Mouse (Mus musculus): Measurements from ENCODE around the gene Pik3r6. TPM values are rescaled to one million over a fixed set of nuclear protein-coding genes. Genes with fewer than 3 reads are reported as not detected.

The Pik3r6 gene
- polyA plus RNA-seq, 1 experiment from 2014 or later, result 1.6 TPM

- ATAC-seq (ENCODE audit: low FRiP score), result no peak
- no peak overlapping the region for H3K4me2 ChIP-seq
- H3K4me3 ChIP-seq (replicated peaks), result no peak overlapping the region
- H3K9me3 ChIP-seq, result no peaks in the 10 kb centered on the region
- no peaks in the 10 kb centered on the region for H3K27me3 ChIP-seq
- no peak overlapping the region for H3K27ac ChIP-seq
- H3K36me3 ChIP-seq (replicated peaks), result no peaks in the 10 kb centered on the region
- WGBS, result 94% methylated on average over 5 of the region's 5 CpGs
- H3K9ac ChIP-seq, result no peak overlapping the region
- peaks cover 3% of the 10 kb centered on the region; the same call in 1 of the 2 replicates for H3K4me1 ChIP-seq
These were observed 17.0 kb downstream of the Pik3r6 start for GRCm38 (mm10) chr11:68519815-68520214.

GRCm38 (mm10) chr11:68520439-68520838, 17.6 kb downstream of the Pik3r6 start:
- H3K9ac ChIP-seq, result no peak overlapping the region
- no peak overlapping the region for H3K4me2 ChIP-seq
- WGBS, result 93% methylated on average over 2 of the region's 2 CpGs
- no peak for ATAC-seq (ENCODE audit: low FRiP score)
- H3K4me1 ChIP-seq, result peaks cover 3% of the 10 kb centered on the region; the same call in 1 of the 2 replicates
- H3K27me3 ChIP-seq, result no peaks in the 10 kb centered on the region
- no peaks in the 10 kb centered on the region for H3K9me3 ChIP-seq
- no peak overlapping the region for H3K4me3 ChIP-seq (replicated peaks)
- no peak overlapping the region for H3K27ac ChIP-seq
- H3K36me3 ChIP-seq (replicated peaks), result no peaks in the 10 kb centered on the region

- ATAC-seq (ENCODE audit: low FRiP score), result no peak
- H3K4me3 ChIP-seq (replicated peaks), result no peak overlapping the region
These were observed 18.5 kb downstream of the Pik3r6 start for GRCm38 (mm10) chr11:68521352-68521751.

GRCm38 (mm10) chr11:68526441-68526840, 23.6 kb downstream of the Pik3r6 start:
- Histone ChIP-seq H3K9me3 (no peaks in the 10 kb centered on the region), H3K27ac (no peak overlapping the region), H3K4me3 (replicated peaks) (no peak overlapping the region), H3K27me3 (peaks cover 10% of the 10 kb centered on the region; the same call in 1 of the 2 replicates), H3K9ac (no peak overlapping the region), H3K36me3 (replicated peaks) (no peaks in the 10 kb centered on the region), H3K4me2 (no peak overlapping the region), H3K4me1 (peaks cover 1% of the 10 kb centered on the region; the same call in 1 of the 2 replicates)
- 80% methylated on average over 4 of the region's 4 CpGs for WGBS
- no peak for ATAC-seq (ENCODE audit: low FRiP score)

More at GRCm38 (mm10) chr11:68521352-68521751, 18.5 kb downstream of the Pik3r6 start:
- Histone ChIP-seq H3K9ac (no peak overlapping the region), H3K27me3 (no peaks in the 10 kb centered on the region), H3K36me3 (replicated peaks) (no peaks in the 10 kb centered on the region), H3K4me1 (peaks cover 3% of the 10 kb centered on the region; the same call in 1 of the 2 replicates), H3K9me3 (no peaks in the 10 kb centered on the region), H3K27ac (no peak overlapping the region), H3K4me2 (no peak overlapping the region)
- 82% methylated on average over 5 of the region's 5 CpGs for WGBS

GRCm38 (mm10) chr11:68531066-68531806, 28.4 kb downstream of the Pik3r6 start:
- no peak overlapping the region for H3K27ac ChIP-seq
- H3K9me3 ChIP-seq, result no peaks in the 10 kb centered on the region
- no peak overlapping the region for H3K4me3 ChIP-seq (replicated peaks)
- no peak overlapping the region for H3K9ac ChIP-seq
- H3K36me3 ChIP-seq (replicated peaks), result no peaks in the 10 kb centered on the region
- peaks cover 10% of the 10 kb centered on the region; the same call in 1 of the 2 replicates for H3K27me3 ChIP-seq
- no peak overlapping the region for H3K4me2 ChIP-seq
- 29% methylated on average over 16 of the region's 16 CpGs for WGBS
- no peak for ATAC-seq (ENCODE audit: low FRiP score)
- H3K4me1 ChIP-seq, result no peaks in the 10 kb centered on the region

- Histone ChIP-seq H3K4me3 (replicated peaks) (no peak overlapping the region), H3K27ac (no peak overlapping the region), H3K4me2 (no peak overlapping the region), H3K27me3 (peaks cover 10% of the 10 kb centered on the region; the same call in 1 of the 2 replicates), H3K9ac (no peak overlapping the region), H3K9me3 (no peaks in the 10 kb centered on the region), H3K36me3 (replicated peaks) (no peaks in the 10 kb centered on the region), H3K4me1 (0 out of 2 replicates have a peak, but pooled peaks cover 2% of the 10 kb centered on the region)
- no peak for ATAC-seq (ENCODE audit: low FRiP score)
- WGBS, result 81% methylated on average over 11 of the region's 11 CpGs
These were observed 29.2 kb downstream of the Pik3r6 start for GRCm38 (mm10) chr11:68531941-68532535.

GRCm38 (mm10) chr11:68532773-68533172, 30.0 kb downstream of the Pik3r6 start:
- Histone ChIP-seq H3K4me3 (replicated peaks) (no peak overlapping the region), H3K4me1 (0 out of 2 replicates have a peak, but pooled peaks cover 2% of the 10 kb centered on the region), H3K27me3 (peaks cover 10% of the 10 kb centered on the region; the same call in 1 of the 2 replicates), H3K9ac (no peak overlapping the region), H3K27ac (no peak overlapping the region), H3K9me3 (no peaks in the 10 kb centered on the region), H3K4me2 (no peak overlapping the region), H3K36me3 (replicated peaks) (no peaks in the 10 kb centered on the region)
- 83% methylated on average over 5 of the region's 5 CpGs for WGBS
- ATAC-seq (ENCODE audit: low FRiP score), result no peak

- Histone ChIP-seq H3K27ac (no peak overlapping the region), H3K9me3 (no peaks in the 10 kb centered on the region), H3K27me3 (peaks cover 10% of the 10 kb centered on the region; the same call in 1 of the 2 replicates), H3K36me3 (replicated peaks) (no peaks in the 10 kb centered on the region), H3K4me3 (replicated peaks) (no peak overlapping the region), H3K4me1 (0 out of 2 replicates have a peak, but pooled peaks cover 2% of the 10 kb centered on the region), H3K9ac (no peak overlapping the region), H3K4me2 (no peak overlapping the region)
- ATAC-seq (ENCODE audit: low FRiP score), result no peak
- 86% methylated on average over 6 of the region's 6 CpGs for WGBS
These were observed 31.2 kb downstream of the Pik3r6 start for GRCm38 (mm10) chr11:68533971-68534475.

GRCm38 (mm10) chr11:68536026-68536425, 33.2 kb downstream of the Pik3r6 start:
- Histone ChIP-seq H3K9me3 (no peaks in the 10 kb centered on the region), H3K36me3 (replicated peaks) (no peaks in the 10 kb centered on the region), H3K9ac (no peak overlapping the region), H3K27me3 (peaks cover 5% of the 10 kb centered on the region; the same call in 1 of the 2 replicates), H3K4me2 (no peak overlapping the region), H3K27ac (no peak overlapping the region), H3K4me3 (replicated peaks) (no peak overlapping the region), H3K4me1 (0 out of 2 replicates have a peak, but pooled peaks cover 2% of the 10 kb centered on the region)
- 72% methylated on average over 4 of the region's 4 CpGs for WGBS
- no peak for ATAC-seq (ENCODE audit: low FRiP score)

GRCm38 (mm10) chr11:68536465-68536864, 33.6 kb downstream of the Pik3r6 start:
- 62% methylated on average over 4 of the region's 4 CpGs for WGBS
- Histone ChIP-seq H3K9me3 (no peaks in the 10 kb centered on the region), H3K9ac (no peak overlapping the region), H3K4me2 (no peak overlapping the region), H3K4me1 (0 out of 2 replicates have a peak, but pooled peaks cover 2% of the 10 kb centered on the region), H3K36me3 (replicated peaks) (no peaks in the 10 kb centered on the region), H3K27me3 (peaks cover under 1% of the 10 kb centered on the region; the same call in 1 of the 2 replicates), H3K4me3 (replicated peaks) (no peak overlapping the region), H3K27ac (no peak overlapping the region)
- ATAC-seq (ENCODE audit: low FRiP score), result no peak

GRCm38 (mm10) chr11:68539621-68540020, 36.8 kb downstream of the Pik3r6 start:
- H3K4me1 ChIP-seq, result 0 out of 2 replicates have a peak, but pooled peaks cover 5% of the 10 kb centered on the region
- no peak overlapping the region for H3K4me2 ChIP-seq
- no peak overlapping the region for H3K9ac ChIP-seq
- H3K27me3 ChIP-seq, result 0 out of 2 replicates have a peak, but pooled peaks cover under 1% of the 10 kb centered on the region
- H3K9me3 ChIP-seq, result no peaks in the 10 kb centered on the region
- H3K4me3 ChIP-seq (replicated peaks), result no peak overlapping the region
- WGBS, result 61% methylated on average over 5 of the region's 5 CpGs
- no peaks in the 10 kb centered on the region for H3K36me3 ChIP-seq (replicated peaks)
- H3K27ac ChIP-seq, result no peak overlapping the region
- no peak for ATAC-seq (ENCODE audit: low FRiP score)

GRCm38 (mm10) chr11:68544554-68544953, 41.7 kb downstream of the Pik3r6 start:
- 6% methylated on average over 8 of the region's 8 CpGs for WGBS
- Histone ChIP-seq H3K4me1 (0 out of 2 replicates have a peak, but pooled peaks cover 4% of the 10 kb centered on the region), H3K4me2 (no peak overlapping the region), H3K27ac (no peak overlapping the region), H3K4me3 (replicated peaks) (no peak overlapping the region), H3K9ac (no peak overlapping the region), H3K27me3 (0 out of 2 replicates have a peak, but pooled peaks cover 3% of the 10 kb centered on the region), H3K9me3 (no peaks in the 10 kb centered on the region), H3K36me3 (replicated peaks) (no peaks in the 10 kb centered on the region)
- ATAC-seq (ENCODE audit: low FRiP score), result no peak
